Mouse (Mus musculus) neural tube, embryonic 12.5 days (tissue): ENCODE measurements around the gene Ly6g6d. TPM values are rescaled to one million over a fixed set of nuclear protein-coding genes. Genes with fewer than 3 reads are reported as not detected.

Experiments
- ATAC-seq: fragments of 200-750 bp; cut with Nextera tagmentation; 2 replicates; pipeline ENCODE4 v1.8.0; 2017; ENCODE audit warnings: low read depth, mild to moderate bottlenecking, moderate TSS enrichment, moderate library complexity; ENCODE audit not compliant: low FRiP score
- H3K27ac ChIP-seq: fragments of 300-500 bp; sonication (generic); 2 replicates; pipeline ENCODE4 v1.5.1; 2016
- H3K27me3 ChIP-seq: fragments of 300-500 bp; sonication (generic); replicated peaks from 2 replicates; pipeline ENCODE4 v1.6.1; 2016; ENCODE audit warnings: mild to moderate bottlenecking
- H3K36me3 ChIP-seq: fragments of 300-500 bp; sonication (generic); 2 replicates; pipeline ENCODE4 v1.6.1; 2016; ENCODE audit warnings: mild to moderate bottlenecking
- H3K4me1 ChIP-seq: fragments of 300-500 bp; sonication (generic); 2 replicates; pipeline ENCODE4 v1.6.1; 2016
- H3K4me2 ChIP-seq: fragments of 300-500 bp; sonication (generic); replicated peaks from 2 replicates; pipeline ENCODE4 v1.6.1; 2016; ENCODE audit warnings: mild to moderate bottlenecking
- H3K4me3 ChIP-seq: fragments of 300-500 bp; sonication (generic); 2 replicates; pipeline ENCODE4 v1.5.1; 2016
- H3K9ac ChIP-seq: fragments of 300-500 bp; sonication (generic); 2 replicates; pipeline ENCODE4 v1.6.1; 2016; ENCODE audit warnings: mild to moderate bottlenecking
- H3K9me3 ChIP-seq: fragments of 300-500 bp; sonication (generic); 2 replicates; pipeline ENCODE4 v1.6.1; 2016; ENCODE audit warnings: mild to moderate bottlenecking
- WGBS: fragments of 180-500 bp; shearing (Covaris S2); methylation state at CpG from one replicate; pipeline ENCODE4 v1.1.7; 2016; 5-methylcytosine and 5-hydroxymethylcytosine counted together
- polyA plus RNA-seq: library from polyadenylated mRNA; unstranded; fragments of >200 nt; fragmentation: Nextera tagmentation; extraction: Ambion mirVana; gene quantifications from 2 replicates; pipeline ENCODE4 v1.2.1, GENCODE M21; 2016

The Ly6g6d gene
- polyA plus RNA-seq, 1 experiment from 2014 or later, result 1.9 TPM

DNA sequence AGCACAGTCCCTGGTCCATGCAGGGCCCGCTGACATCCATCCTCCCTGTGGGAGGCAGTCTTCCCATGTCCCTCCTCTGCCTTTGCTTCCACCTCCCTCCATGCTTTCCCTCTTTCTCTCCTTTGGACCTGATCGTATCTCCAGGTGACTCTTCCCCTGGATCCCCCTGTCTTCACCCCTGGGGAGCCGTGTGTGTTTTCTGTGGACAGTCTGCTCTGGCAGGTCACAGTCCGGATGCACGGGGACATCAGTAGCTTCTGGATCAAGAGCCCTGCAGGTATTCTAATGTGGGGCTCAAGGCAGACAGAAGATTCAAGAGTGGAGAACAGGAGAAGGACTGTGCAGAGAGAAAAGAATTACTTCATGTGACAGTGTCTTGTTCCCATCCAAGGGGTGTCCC is 54.6 kb downstream of the Ly6g6d start:
- whole genome bisulfite sequencing, result 87% methylated on average over 5 of the region's 5 CpGs
- no peak overlapping the region for H3K9ac ChIP-seq
- no peaks in the 10 kb centered on the region for H3K27me3 ChIP-seq
- no peak overlapping the region for H3K4me2 ChIP-seq
- H3K36me3 ChIP-seq, result no peaks in the 10 kb centered on the region; the same call in 1 of the 2 replicates
- no peak for ATAC-seq
- H3K4me1 ChIP-seq, result peaks cover 14% of the 10 kb centered on the region
- H3K27ac ChIP-seq, result no peak overlapping the region
- H3K9me3 ChIP-seq, result no peaks in the 10 kb centered on the region
- no peak overlapping the region for H3K4me3 ChIP-seq

DNA sequence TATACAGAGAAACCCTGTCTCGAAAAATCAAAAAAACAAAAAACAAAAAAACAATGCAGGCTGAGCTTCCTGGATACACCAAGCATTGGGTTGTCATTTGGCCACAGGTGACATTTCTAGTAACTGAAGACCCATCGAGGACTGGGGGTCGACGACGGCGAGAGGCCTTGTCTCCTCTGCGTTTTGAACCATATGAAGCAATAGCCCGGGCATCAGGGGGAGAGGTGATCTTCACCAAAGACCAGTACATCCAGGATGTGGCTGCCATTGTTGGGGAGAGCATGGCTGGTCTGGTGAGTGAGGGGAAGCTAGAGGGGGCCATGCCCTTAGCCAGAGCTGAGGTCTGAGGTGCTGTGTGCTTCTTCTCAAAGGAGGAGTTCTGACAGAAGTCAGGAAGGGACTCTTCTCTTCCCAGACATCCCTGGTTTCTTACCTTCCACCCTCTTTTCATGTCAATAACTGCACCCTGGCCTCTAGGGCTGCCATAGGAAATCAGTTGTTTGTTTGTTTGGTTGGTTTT is 55.3 kb downstream of the Ly6g6d start:
- Histone ChIP-seq H3K27ac (no peak overlapping the region), H3K9ac (no peak overlapping the region), H3K4me1 (peaks cover 14% of the 10 kb centered on the region), H3K36me3 (peaks cover 2% of the 10 kb centered on the region; the same call in 1 of the 2 replicates), H3K4me3 (no peak overlapping the region), H3K9me3 (no peaks in the 10 kb centered on the region), H3K4me2 (no peak overlapping the region), H3K27me3 (no peaks in the 10 kb centered on the region)
- ATAC-seq, result no peak
- WGBS, result 93% methylated on average over 8 of the region's 8 CpGs

DNA sequence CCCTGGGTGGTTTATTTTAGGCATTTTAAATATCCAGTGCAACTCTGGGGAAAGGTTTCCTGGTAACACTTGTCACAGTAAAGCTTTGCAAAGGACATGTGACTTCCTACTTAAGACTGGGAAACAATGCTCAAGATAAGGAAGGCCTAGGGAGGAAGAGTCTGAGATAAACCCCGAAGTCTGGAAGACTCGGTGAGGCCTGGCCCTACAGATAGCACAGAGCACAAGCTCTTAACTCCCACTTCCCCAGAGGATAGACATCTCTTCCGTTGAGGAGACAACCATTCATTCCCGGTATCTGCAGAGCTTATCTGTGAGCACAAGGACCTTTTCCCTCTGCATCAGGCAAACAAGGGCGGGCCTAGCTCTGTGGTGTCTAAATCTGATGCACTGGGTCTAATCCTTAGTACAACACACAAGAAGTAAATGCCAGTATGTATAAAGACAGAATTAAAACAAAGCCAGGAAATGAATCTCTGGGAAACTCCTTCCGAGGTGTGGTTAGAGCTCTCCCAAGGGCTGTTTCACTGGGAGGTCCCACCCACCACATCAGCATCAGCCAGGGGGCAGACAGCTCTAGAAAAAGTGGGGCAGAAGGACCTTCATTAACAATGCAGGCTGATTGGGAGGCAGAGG is 55.9 kb downstream of the Ly6g6d start:
- H3K4me2 ChIP-seq, result no peak overlapping the region
- 71% methylated on average over 6 of the region's 6 CpGs for WGBS
- H3K27ac ChIP-seq, result no peak overlapping the region
- H3K27me3 ChIP-seq, result no peaks in the 10 kb centered on the region
- H3K4me1 ChIP-seq, result peaks cover 10% of the 10 kb centered on the region
- H3K9ac ChIP-seq, result no peak overlapping the region
- H3K36me3 ChIP-seq, result peaks cover 7% of the 10 kb centered on the region; the same call in 1 of the 2 replicates
- no peak for ATAC-seq
- no peak overlapping the region for H3K4me3 ChIP-seq
- no peaks in the 10 kb centered on the region for H3K9me3 ChIP-seq

Other genes starting within 250 kb of the Ly6g6d start
- 30.8 and 30.9 TPM in 2 replicates for gene Stk19, start 241.1 kb downstream of the Ly6g6d start, polyA plus RNA-seq
- 64.1 and 66.2 TPM in 2 replicates for gene Dxo, start 241.0 kb downstream of the Ly6g6d start, polyA plus RNA-seq
- gene Skiv2l, start 227.9 kb downstream of the Ly6g6d start, polyA plus RNA-seq, result 61.2 and 64.7 TPM in 2 replicates
- gene Nelfe, start 227.7 kb downstream of the Ly6g6d start, polyA plus RNA-seq, result 95.9 and 98.6 TPM in 2 replicates
- 2.0 and 3.0 TPM in 2 replicates for gene Cfb, start 215.5 kb downstream of the Ly6g6d start, polyA plus RNA-seq
- gene Zbtb12, start 198.6 kb downstream of the Ly6g6d start, polyA plus RNA-seq, result 11.5 and 12.0 TPM in 2 replicates
- not detected in 2 replicates for gene Gm20547, start 196.0 kb downstream of the Ly6g6d start, polyA plus RNA-seq
- 1.0 and 1.5 TPM in 2 replicates for gene C2, start 179.8 kb downstream of the Ly6g6d start, polyA plus RNA-seq
- 113 and 117 TPM in 2 replicates for gene Ehmt2, start 179.6 kb downstream of the Ly6g6d start, polyA plus RNA-seq
- gene Slc44a4, start 163.6 kb downstream of the Ly6g6d start, polyA plus RNA-seq, result not detected in 2 replicates
- gene Neu1, start 146.8 kb downstream of the Ly6g6d start, polyA plus RNA-seq, result 24.4 and 27.3 TPM in 2 replicates
- gene Hspa1b, start 118.8 kb downstream of the Ly6g6d start, polyA plus RNA-seq, result 0.26 TPM in 1 of 2 replicates, not detected in the other
- not detected in 2 replicates for gene Gm20481, start 108.2 kb downstream of the Ly6g6d start, polyA plus RNA-seq
- gene Hspa1a, start 105.9 kb downstream of the Ly6g6d start, polyA plus RNA-seq, result 3.1 and 3.5 TPM in 2 replicates
- gene Hspa1l, start 105.4 kb downstream of the Ly6g6d start, polyA plus RNA-seq, result 1.4 and 2.3 TPM in 2 replicates
- gene Lsm2, start 96.2 kb downstream of the Ly6g6d start, polyA plus RNA-seq, result 150 and 158 TPM in 2 replicates
- 118 and 119 TPM in 2 replicates for gene Vars, start 77.1 kb downstream of the Ly6g6d start, polyA plus RNA-seq
- gene Vwa7, start 61.5 kb downstream of the Ly6g6d start, polyA plus RNA-seq, result 0.06 and 0.15 TPM in 2 replicates
- gene Sapcd1, start 50.0 kb downstream of the Ly6g6d start, polyA plus RNA-seq, result 3.8 and 5.0 TPM in 2 replicates
- 3.1 and 4.1 TPM in 2 replicates for gene Msh5, start 31.3 kb downstream of the Ly6g6d start, polyA plus RNA-seq
- 169 and 178 TPM in 2 replicates for gene Clic1, start 28.1 kb downstream of the Ly6g6d start, polyA plus RNA-seq
- 564 and 591 TPM in 2 replicates for gene Ddah2, start 19.0 kb downstream of the Ly6g6d start, polyA plus RNA-seq
- not detected in 2 replicates for gene Ly6g6c, start 12.7 kb downstream of the Ly6g6d start, polyA plus RNA-seq
- gene Mpig6b, start 11.9 kb downstream of the Ly6g6d start, polyA plus RNA-seq, result 0.81 and 0.88 TPM in 2 replicates
- gene Ly6g6e, start 1.2 kb downstream of the Ly6g6d start, polyA plus RNA-seq, result 0.38 and 0.57 TPM in 2 replicates
- gene Ly6g6f, start 7.5 kb upstream of the Ly6g6d start, polyA plus RNA-seq, result 0.23 and 0.84 TPM in 2 replicates
- gene Abhd16a, start 11.2 kb upstream of the Ly6g6d start, polyA plus RNA-seq, result 78.7 and 83.6 TPM in 2 replicates
- gene Ly6g5c, start 30.2 kb upstream of the Ly6g6d start, polyA plus RNA-seq, result not detected in 2 replicates
- 1.1 TPM in 2 replicates for gene Ly6g5b, start 37.4 kb upstream of the Ly6g6d start, polyA plus RNA-seq
- gene Gpank1, start 43.4 kb upstream of the Ly6g6d start, polyA plus RNA-seq, result 24.9 and 28.0 TPM in 2 replicates
- gene Csnk2b, start 44.0 kb upstream of the Ly6g6d start, polyA plus RNA-seq, result 289 and 295 TPM in 2 replicates
- 6.1 and 7.8 TPM in 2 replicates for gene D17H6S53E, start 48.3 kb upstream of the Ly6g6d start, polyA plus RNA-seq
- 0.32 and 0.93 TPM in 2 replicates for gene Apom, start 54.0 kb upstream of the Ly6g6d start, polyA plus RNA-seq
- 82.8 and 84.5 TPM in 2 replicates for gene Bag6, start 57.1 kb upstream of the Ly6g6d start, polyA plus RNA-seq
- gene Prrc2a, start 86.8 kb upstream of the Ly6g6d start, polyA plus RNA-seq, result 205 and 224 TPM in 2 replicates
- 8.3 and 9.1 TPM in 2 replicates for gene Aif1, start 98.0 kb upstream of the Ly6g6d start, polyA plus RNA-seq
- 6.8 and 7.0 TPM in 2 replicates for gene Lst1, start 110.4 kb upstream of the Ly6g6d start, polyA plus RNA-seq
- 0.39 and 0.57 TPM in 2 replicates for gene Ltb, start 116.4 kb upstream of the Ly6g6d start, polyA plus RNA-seq
- 0.18 TPM in 1 of 2 replicates, not detected in the other for gene Tnf, start 123.9 kb upstream of the Ly6g6d start, polyA plus RNA-seq
- gene Lta, start 127.3 kb upstream of the Ly6g6d start, polyA plus RNA-seq, result not detected in 2 replicates
- gene Gm16181, start 142.8 kb upstream of the Ly6g6d start, polyA plus RNA-seq, result not detected in 2 replicates
- 26.2 and 28.4 TPM in 2 replicates for gene Atp6v1g2, start 155.6 kb upstream of the Ly6g6d start, polyA plus RNA-seq
- gene Nfkbil1, start 157.7 kb upstream of the Ly6g6d start, polyA plus RNA-seq, result 10.6 and 11.5 TPM in 2 replicates
- gene Ddx39b, start 163.7 kb upstream of the Ly6g6d start, polyA plus RNA-seq, result 511 and 522 TPM in 2 replicates
- 55.7 and 58.8 TPM in 2 replicates for gene H2-D1, start 184.7 kb upstream of the Ly6g6d start, polyA plus RNA-seq
- 0.06 and 0.10 TPM in 2 replicates for gene H2-Q1, start 242.3 kb upstream of the Ly6g6d start, polyA plus RNA-seq